Mouse (Mus musculus): Measurements from ENCODE around the gene Traf4. TPM values are rescaled to one million over a fixed set of nuclear protein-coding genes. Genes with fewer than 3 reads are reported as not detected.
A peak's percentile ranks its signal among the peaks of the same experiment; 100 is the strongest.

Traf4 gene
- total and polyA plus RNA-seq, 3 experiments = 34.4 to 42.0 TPM; not detected in 1

GRCm38 (mm10) chr11:78182961-78183844 is 17.8 kb upstream of the Traf4 start, which contains the start of gene Rpl23a (continued):
- TF ChIP-seq RCOR1 (IDR thresholded peaks at IDR 0.05; ENCODE audit: low read depth, low read length) = no peak
- TF ChIP-seq POLR2AphosphoS5 (IDR thresholded peaks at IDR 0.05; ENCODE audit: borderline replicate concordance, low read depth, low read length) = peak; percentile 91; the same call in 1 of the 2 replicates
- no peak for TF ChIP-seq JUND (IDR thresholded peaks at IDR 0.05; ENCODE audit: low read depth, low read length)
- TF ChIP-seq MYC (IDR thresholded peaks at IDR 0.05; ENCODE audit: low read depth, low read length) = peak; percentile 95
- peak; percentile 82; the same call in 1 of the 2 replicates for TF ChIP-seq TCF12 (IDR thresholded peaks at IDR 0.05; ENCODE audit: low read depth, low read length)
- TF ChIP-seq MAZ (IDR thresholded peaks at IDR 0.05; ENCODE audit: low read depth, low read length) = no peak
- no peak for TF ChIP-seq RAD21 (IDR thresholded peaks at IDR 0.05; ENCODE audit: low read depth, low read length)
- TF ChIP-seq CTCF (IDR thresholded peaks at IDR 0.05 in 2 of 3, conservative IDR thresholded peaks at IDR 0.05 in 1 of 3; ENCODE audit: control insufficient read depth in 1 of 3, insufficient read depth in 1 of 3, low read depth in 2 of 3, low read length in 3 of 3, poor library complexity in 1 of 3, severe bottlenecking in 1 of 3) = peak in 2 of 3 experiments; percentile 33 to 42; a peak in 3 of 6 replicates
- no peak for TF ChIP-seq MEF2A (IDR thresholded peaks at IDR 0.05; ENCODE audit: extremely low read depth, insufficient replicate concordance, low read depth, low read length, poor library complexity, severe bottlenecking)
- TF ChIP-seq NELFE (IDR thresholded peaks at IDR 0.05; ENCODE audit: low read depth, low read length) = peak; percentile 99
- TF ChIP-seq SIN3A (IDR thresholded peaks at IDR 0.05; ENCODE audit: low read length) = peak; percentile 88
- no peak for TF ChIP-seq E2F4 (IDR thresholded peaks at IDR 0.05; ENCODE audit: borderline replicate concordance, low read depth, low read length)
- TF ChIP-seq MAFK (IDR thresholded peaks at IDR 0.05; ENCODE audit: borderline replicate concordance, low read depth, low read length) = no peak
- TF ChIP-seq ZKSCAN1 (IDR thresholded peaks at IDR 0.05; ENCODE audit: low read depth, low read length) = no peak
- peak; percentile 98 for TF ChIP-seq POLR2AphosphoS2 (IDR thresholded peaks at IDR 0.05; ENCODE audit: low read length)
- peak; percentile 12; the same call in 1 of the 2 replicates for TF ChIP-seq ZNF384 (IDR thresholded peaks at IDR 0.05; ENCODE audit: low read depth, low read length)
- peak; percentile 99 for TF ChIP-seq HCFC1 (IDR thresholded peaks at IDR 0.05; ENCODE audit: low read depth, low read length)
- TF ChIP-seq KAT2A (conservative IDR thresholded peaks at IDR 0.05; ENCODE audit: low read depth, low read length) = peak; percentile 98
- TF ChIP-seq GATA1 (IDR thresholded peaks at IDR 0.05; ENCODE audit: low read depth, low read length) = no peak; the same call in 1 of the 2 replicates
- TF ChIP-seq ZC3H11A (IDR thresholded peaks at IDR 0.05; ENCODE audit: low read depth, low read length) = no peak
- peak; percentile 73 for TF ChIP-seq NRF1 (IDR thresholded peaks at IDR 0.05; ENCODE audit: insufficient read depth, low read depth, low read length, poor library complexity, severe bottlenecking)
- TF ChIP-seq GABPA (IDR thresholded peaks at IDR 0.05; ENCODE audit: low read depth, low read length) = no peak
- 0 out of 2 replicates have a peak, but pooled peaks have one; percentile 12 for TF ChIP-seq SMC3 (IDR thresholded peaks at IDR 0.05; ENCODE audit: low read depth, low read length)
- TF ChIP-seq ETS1 (IDR thresholded peaks at IDR 0.05; ENCODE audit: low read depth, low read length) = no peak; the same call in 1 of the 2 replicates
